Mouse (Mus musculus): ENCODE results near the gene Shroom1.

GRCm38 (mm10) chr11:53430300-53430669, 26.7 kb upstream of the Shroom1 start:
- TF ChIP-seq CTCF (IDR thresholded peaks at IDR 0.05; ENCODE audit: low read depth, low read length) (no peak), POLR2A (IDR thresholded peaks at IDR 0.05; ENCODE audit: borderline replicate concordance, low read depth, low read length) (no peak)
